Mouse (Mus musculus) left cerebral cortex, adult 9 months (tissue): ENCODE results near the gene Mt2.
A peak's percentile ranks its signal among the peaks of the same experiment; 100 is the strongest.

ENCODE experiments used
- DNase-seq, 2 experiments: peaks; one replicate each; pipeline ENCODE4 v3.0.0; 2022; ENCODE audit warnings: low spot score in 2 of 2

The Mt2 gene

GRCm38 (mm10) chr8:94172809-94173732, 607 bp downstream of the Mt2 start:
- no peak for DNase-seq

DNA sequence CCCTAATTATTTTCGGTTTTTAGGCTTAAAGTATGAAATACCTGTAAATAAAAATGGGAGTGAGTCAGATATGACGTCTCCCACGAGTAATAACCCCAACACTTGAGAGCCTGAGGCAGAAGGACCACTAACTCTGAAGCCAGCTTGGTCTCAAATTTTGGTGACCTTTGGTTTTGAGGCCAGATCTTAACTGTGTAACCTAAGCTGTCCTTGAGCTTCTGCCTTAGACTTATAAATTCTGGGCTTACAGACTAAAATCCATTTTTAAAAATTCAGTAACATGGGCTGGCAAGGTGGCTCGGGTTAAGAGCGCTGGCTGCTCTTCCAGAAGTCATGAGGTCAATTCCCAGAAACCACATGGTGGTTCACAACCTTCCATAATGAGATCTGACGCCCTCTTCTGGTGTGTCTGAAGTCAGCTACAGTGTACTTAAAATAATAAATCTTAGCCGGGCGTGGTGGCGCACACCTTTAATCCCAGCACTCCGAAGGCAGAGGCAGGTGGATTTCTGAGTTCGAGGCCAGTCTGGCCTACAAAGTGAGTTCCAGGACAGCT, 1.5 kb downstream of the Mt2 start:
- no peak for DNase-seq

DNA sequence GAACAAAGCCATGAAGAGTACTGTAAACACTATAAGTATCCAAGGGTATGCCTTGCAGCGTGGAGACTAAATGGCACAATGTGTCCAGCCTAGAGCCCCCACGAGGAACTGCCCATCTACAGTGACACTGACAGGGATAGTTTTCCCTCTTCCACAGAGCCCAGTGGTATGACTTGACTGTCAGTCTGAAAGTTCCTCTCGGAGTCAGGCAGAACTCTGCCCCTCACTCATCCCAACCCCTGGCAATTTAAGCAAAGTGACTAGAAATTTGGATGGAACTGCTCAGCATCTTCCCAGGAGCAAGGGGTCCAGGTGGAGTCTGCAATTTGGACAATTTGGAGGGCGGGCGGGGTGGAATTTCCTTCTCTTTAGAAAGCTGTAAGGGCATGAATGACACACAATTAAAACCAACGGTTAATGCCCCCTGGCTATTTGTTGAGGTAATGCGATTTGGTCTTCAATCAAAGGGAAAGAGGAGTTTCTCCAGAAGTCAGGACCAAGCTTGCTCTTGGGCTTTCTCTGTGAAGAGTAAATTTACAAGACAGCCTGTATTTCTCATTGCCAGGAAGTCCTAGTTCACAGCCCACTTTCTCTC, 2.3 kb downstream of the Mt2 start:
- no peak for DNase-seq

- DNase-seq, result no peak
These were observed 5.4 kb downstream of the Mt2 start for GRCm38 (mm10) chr8:94177716-94178390.

GRCm38 (mm10) chr8:94178857-94179712, 6.6 kb downstream of the Mt2 start, which contains the start of gene Mt1:
Gene Mt1, plus strand, starts transcription at chr8:94179082.
- DNase-seq, result peak; percentile 87 to 93

GRCm38 (mm10) chr8:94179713-94180560, 7.5 kb downstream of the Mt2 start:
- no peak for DNase-seq

DNA sequence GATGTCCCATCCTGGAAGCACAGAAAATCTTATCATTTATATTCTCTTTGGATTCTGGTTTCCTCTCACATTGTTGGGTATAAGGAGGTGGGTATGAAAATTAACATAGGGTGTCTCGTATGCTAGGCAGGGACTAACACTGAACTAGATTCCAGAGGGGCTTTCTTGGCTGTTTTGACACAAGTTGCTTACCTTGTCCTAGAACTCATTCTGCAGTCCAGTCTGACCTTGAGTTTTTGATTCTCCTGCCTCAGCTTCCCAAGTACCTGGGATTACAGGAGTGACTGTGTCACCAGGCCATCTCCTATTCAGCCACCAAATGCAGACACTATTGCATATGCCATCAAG, 8.1 kb downstream of the Mt2 start:
- no peak for DNase-seq

DNA sequence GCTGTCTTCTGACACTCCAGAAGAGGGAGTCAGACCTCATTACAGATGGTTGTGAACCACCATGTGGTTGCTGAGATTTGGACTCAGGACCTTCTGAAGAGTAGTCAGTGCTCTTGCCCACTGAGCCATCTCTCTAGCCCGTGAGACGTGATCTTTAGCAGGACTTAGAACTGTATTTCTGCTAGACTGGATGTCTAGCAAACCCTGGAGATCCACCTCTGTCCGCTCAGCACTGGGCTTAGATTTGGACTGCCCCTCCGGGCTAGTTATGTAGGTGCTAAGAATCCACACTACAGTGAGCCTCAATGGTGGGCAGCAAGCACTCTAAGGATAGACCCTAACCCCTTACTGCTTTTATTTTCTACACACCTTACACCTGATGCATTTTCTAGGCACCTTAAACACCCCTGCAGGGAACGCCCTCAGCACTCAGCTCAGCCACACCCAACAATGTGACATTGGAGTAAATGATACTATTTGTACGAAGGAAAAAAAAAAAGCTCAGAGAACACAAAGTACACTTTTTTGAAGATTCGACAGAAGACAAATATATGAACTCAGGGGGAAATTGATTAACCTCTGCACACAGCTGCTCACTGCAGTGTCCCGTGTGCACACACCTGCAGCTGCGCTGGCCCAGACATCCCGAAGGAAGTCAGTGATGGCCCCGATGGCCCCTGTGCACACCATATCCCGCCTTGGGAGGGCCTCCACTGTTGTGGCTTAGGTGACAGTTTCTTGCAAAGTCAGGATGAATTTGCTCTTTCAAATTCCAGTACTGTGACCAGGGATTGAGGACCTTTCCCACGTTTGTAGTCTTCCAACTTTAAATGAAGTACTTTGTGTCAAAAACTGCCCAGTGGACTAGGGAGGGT, 9.8 kb downstream of the Mt2 start:
- no peak for DNase-seq

DNA sequence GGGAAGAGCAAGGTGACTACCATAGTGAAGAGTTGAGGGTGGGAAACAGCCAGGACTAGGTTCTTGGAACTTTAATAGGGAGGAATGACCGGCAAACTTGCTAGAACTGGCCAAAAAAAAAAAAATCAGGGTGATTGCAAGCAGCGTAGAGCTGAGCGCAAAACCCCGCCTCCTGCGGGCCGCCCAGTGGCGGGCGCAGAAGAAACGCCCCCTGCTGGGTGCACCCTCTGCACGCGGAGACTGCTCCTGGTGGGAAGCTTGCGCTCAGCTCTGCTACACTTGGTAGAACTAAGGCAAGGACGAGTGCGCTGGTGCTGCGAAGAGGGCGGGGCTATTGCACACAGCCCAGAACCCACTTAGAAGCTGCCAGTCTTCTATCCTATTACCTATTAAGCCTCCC, 10.7 kb downstream of the Mt2 start:
- peak in 1 of 2 experiments; percentile 68 for DNase-seq

DNA sequence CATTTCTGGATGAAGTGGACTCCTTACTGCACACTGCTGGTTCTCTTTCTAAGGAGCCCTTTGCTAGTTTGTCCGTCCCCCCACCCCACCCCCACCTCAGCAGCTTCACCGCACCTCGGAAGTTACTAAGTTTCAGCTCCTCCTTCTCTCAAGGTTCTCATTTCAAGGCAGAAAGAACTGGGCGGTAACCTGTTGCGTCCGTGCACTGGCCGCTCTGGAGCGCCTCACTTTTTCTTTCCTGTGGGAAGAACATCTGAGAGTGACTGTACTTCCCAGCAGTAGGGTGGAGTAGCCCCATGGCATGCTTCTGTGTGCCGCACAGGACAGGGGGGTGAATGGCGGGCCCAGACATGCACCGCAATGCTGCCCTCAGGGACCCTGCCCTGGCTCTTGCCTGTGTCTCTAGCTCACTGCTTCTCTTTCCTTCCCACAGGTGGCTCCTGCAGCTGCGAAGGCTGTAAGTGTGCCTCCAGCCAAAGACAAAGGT, 11.9 kb downstream of the Mt2 start:
- DNase-seq, result no peak

DNA sequence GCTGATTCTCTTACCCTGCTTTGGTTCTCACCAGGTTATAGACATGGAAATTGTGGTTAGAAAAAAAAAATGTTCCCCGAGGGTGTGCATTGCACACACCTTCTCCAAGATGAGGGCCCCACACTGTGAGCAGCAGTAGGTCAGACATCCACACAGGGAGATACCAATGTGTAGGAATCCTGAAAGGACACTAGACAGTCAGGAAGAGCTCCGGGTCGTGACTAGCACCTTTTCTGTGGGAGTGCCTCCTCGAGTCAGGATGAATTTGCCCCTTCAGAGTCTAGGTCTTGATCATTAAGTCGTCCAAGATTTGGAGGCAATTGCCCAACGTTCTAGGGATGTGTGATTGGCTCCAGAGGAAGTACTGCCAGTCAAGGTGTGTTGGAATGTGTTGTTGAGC, 13.3 kb downstream of the Mt2 start:
- DNase-seq, result no peak

DNA sequence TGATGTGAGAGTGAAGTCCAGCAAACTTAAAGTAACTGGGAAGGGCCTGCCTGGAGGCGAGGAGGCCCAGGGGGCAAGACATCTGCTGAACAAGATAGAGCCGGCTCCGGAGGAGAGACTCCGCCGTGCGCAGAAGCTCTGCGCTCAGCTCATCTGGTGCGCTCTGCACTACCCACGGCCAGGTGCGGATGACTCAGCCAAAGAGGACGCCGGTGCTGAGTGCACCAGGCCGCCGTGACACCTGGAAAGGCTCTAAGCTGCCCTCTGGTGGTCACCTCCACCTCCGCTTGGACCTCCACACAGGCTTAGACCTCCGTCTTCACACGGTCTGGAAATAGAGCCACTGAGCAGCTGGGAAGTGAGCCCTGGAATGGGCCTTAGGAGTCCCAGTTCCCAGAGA, 14.1 kb downstream of the Mt2 start:
- DNase-seq, result no peak

DNA sequence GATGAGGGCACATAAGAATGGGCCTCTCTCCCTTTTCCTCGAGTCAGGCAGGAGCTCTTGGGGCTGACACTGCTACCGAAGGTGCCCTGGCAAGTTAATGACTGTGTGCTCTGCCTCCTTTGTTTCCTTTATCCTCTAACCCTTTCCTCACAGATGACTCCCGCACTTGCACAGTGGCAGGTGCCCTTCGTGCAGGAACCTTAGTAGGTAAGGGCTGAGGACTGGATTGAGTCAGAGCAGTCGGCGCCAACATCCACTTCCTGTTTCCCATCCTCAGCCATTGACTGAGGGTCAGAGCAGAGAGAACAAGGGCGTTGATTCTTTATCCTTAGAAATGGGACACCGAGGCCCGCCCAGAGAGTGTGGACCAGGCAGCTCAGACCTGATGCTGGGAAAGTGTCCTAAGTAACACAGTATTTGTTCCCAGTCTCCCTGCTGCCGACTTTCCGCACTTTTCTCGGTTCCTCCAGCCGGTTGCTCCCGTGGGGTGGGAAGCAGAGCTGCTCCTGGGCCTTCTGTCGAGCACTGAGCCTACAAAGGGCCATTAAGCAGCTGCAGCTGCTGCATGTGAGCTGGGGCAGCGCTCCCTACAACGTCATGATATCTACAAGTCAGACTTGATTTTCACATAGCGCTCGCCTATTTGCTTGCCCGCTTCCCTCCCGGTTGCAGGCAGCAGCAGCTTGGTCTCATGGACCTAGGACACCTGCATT, 15.0 kb downstream of the Mt2 start:
- no peak for DNase-seq

DNA sequence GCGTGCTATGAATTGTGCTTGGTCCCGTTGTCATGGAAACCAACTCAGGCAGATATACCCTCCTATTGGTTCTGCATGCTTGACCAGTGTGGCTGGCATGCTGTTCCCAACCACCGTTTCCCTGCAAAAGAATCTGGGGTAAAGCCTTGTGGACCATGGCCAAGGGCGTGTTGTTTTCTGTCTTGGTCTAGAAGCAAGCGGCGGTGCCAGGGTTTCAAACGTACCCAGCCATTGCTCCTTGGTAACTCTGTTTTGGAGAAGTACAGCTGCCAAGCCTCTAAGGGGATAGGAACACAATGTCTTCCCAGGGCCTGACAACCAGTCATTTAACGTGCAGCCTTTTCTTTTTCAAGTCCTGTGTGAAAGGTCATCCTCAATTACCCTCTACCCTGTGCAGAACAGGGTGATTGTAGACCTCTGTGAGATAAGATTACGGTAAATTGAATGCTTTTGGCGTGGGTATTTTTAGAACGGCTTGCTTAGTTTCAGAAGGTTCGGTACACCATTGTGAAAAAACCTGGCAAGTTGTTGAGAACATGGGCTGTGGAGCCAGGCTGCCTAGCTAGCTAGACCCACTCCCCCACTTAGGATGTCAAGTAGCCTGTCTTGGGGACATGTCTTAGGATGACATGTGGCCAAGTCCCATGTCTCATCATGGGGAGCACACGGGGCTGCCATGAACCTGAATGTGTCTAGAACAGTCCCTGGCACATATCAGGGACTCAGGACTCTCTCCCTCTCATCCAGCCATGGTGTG, 17.0 kb downstream of the Mt2 start:
- peak in 1 of 2 experiments; percentile 75 for DNase-seq

DNA sequence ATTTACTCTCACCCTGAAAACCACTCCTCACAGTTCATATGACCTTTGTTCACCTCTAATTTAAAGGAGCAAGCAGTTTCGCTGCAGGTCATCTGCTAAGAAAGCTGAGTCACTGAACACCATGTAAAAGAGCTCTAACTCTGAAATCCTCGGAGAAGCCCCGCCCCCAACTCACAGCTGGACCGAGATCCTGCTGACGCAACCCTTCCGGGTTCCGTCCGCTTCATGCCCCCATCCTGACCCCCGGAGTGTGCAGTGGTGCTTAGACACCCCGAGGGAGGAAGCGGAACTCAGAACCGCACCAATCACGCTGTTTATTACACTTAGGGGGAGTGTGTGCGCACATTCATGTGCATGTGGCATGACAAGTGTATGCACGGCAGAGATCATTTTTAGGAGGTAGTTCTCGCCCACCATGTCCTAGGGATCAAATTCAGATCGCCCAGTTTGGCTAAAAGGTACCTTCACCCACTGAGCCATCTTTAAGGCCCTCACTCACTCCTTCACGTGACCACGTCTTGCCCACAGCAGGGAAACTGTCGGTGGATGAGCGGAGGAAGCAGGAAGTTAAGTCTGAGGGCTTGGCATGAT, 18.7 kb downstream of the Mt2 start:
- DNase-seq, result no peak

GRCm38 (mm10) chr8:94192926-94193325, 20.5 kb downstream of the Mt2 start:
- DNase-seq, result no peak

GRCm38 (mm10) chr8:94194591-94195223, 22.2 kb downstream of the Mt2 start:
- no peak for DNase-seq
